9 mouse cellular contexts compared by ENCODE assay signal in genomic region chr10:122447861-122448716, GRCm38 (mm10). TPM values are rescaled to one million over a fixed set of nuclear protein-coding genes. Genes with fewer than 3 reads are reported as not detected.
A peak's percentile ranks its signal among the peaks of the same experiment; 100 is the strongest.
DNase-seq lines count a peak whose midpoint lies in the region; ATAC-seq and TF ChIP-seq lines count a peak whose summit lies in the region.
"Had no signal": no experiment of that assay in that cellular context is flagged by ENCODE, and none has a peak within 500 bp of the region (broad histone marks: within the 10 kb centered on the region; RNA-seq: fewer than 3 reads in every experiment).

Gene Avpr1a, plus strand, starts transcription at chr10:122448499.

- H3K9me3 ChIP-seq in heart, embryonic 13.5 days = no peaks in the 10 kb centered on the region
- H3K9me3 ChIP-seq in limb, embryonic 13.5 days = no peaks in the 10 kb centered on the region

- H3K4me3 ChIP-seq in kidney, adult 2 months (ENCODE audit: insufficient read depth, low read depth, low read length) = peak within 1 kb of the TSS; percentile 27
- peak within 1 kb of the TSS; percentile 54 for H3K4me3 ChIP-seq in brown adipose tissue, adult 24 weeks (ENCODE audit: insufficient read depth, low read depth, low read length)
- peak within 1 kb of the TSS; percentile 56 for H3K4me3 ChIP-seq in heart, embryonic 13.5 days
- peak within 1 kb of the TSS; percentile 57 for H3K4me3 ChIP-seq in limb, embryonic 13.5 days
- H3K4me3 ChIP-seq in olfactory bulb, adult 2 months (ENCODE audit: insufficient read depth, low read depth, low read length) = peak within 1 kb of the TSS; percentile 40

- no peaks in the 10 kb centered on the region for H3K27me3 ChIP-seq in kidney, adult 2 months (replicated peaks; ENCODE audit: control insufficient read depth, insufficient read depth, low read length)
- H3K27me3 ChIP-seq in heart, embryonic 13.5 days (replicated peaks) = peaks cover 49% of the 10 kb centered on the region
- peaks cover 48% of the 10 kb centered on the region for H3K27me3 ChIP-seq in limb, embryonic 13.5 days

- H3K4me2 ChIP-seq in heart, embryonic 13.5 days = peak within 1 kb of the TSS; percentile 95
- peak within 1 kb of the TSS; percentile 96 for H3K4me2 ChIP-seq in limb, embryonic 13.5 days (replicated peaks)

- TF ChIP-seq CTCF in kidney, adult 2 months (conservative IDR thresholded peaks at IDR 0.05; ENCODE audit: insufficient read depth, insufficient read length, low read depth, low read length) = 0 out of 2 replicates have a peak, but pooled peaks have one; percentile 1
- TF ChIP-seq CTCF in olfactory bulb, adult 2 months (IDR thresholded peaks at IDR 0.05; ENCODE audit: insufficient read depth, low read depth, low read length) = no peak

- no peaks in the 10 kb centered on the region for H3K4me1 ChIP-seq in kidney, adult 2 months (ENCODE audit: control insufficient read depth, insufficient read depth, low read length)
- H3K4me1 ChIP-seq in brown adipose tissue, adult 24 weeks (ENCODE audit: control insufficient read depth, insufficient read depth, insufficient read length, low read length) = no peaks in the 10 kb centered on the region; the same call in 1 of the 2 replicates
- peaks cover 19% of the 10 kb centered on the region for H3K4me1 ChIP-seq in heart, embryonic 13.5 days
- peaks cover 19% of the 10 kb centered on the region for H3K4me1 ChIP-seq in limb, embryonic 13.5 days
- peaks cover 12% of the 10 kb centered on the region for H3K4me1 ChIP-seq in olfactory bulb, adult 2 months (ENCODE audit: control insufficient read depth, insufficient read depth, low read length)

- no peak; the same call in 1 of the 2 replicates for ATAC-seq in heart, embryonic 13.5 days (ENCODE audit: extremely low read depth, insufficient number of reproducible peaks, low FRiP score, low TSS enrichment)
- ATAC-seq in limb, embryonic 13.5 days (ENCODE audit: low FRiP score, low read depth) = peak; percentile 51
- no peak for ATAC-seq in cerebellum, adult (ENCODE audit: insufficient number of reproducible peaks, low FRiP score, low TSS enrichment)

- peak within 1 kb of the TSS; percentile 67 for H3K9ac ChIP-seq in heart, embryonic 13.5 days
- H3K9ac ChIP-seq in limb, embryonic 13.5 days = peak within 1 kb of the TSS; percentile 67

- DNase-seq in kidney, adult 2 months = peak; percentile 17
- no peak for DNase-seq in kidney, adult 8-10 months
- DNase-seq in cerebellum, postnatal 36 days = no peak

- no peak within 1 kb of the TSS for H3K27ac ChIP-seq in kidney, adult 2 months (ENCODE audit: insufficient read depth, low read depth, low read length)
- no peak within 1 kb of the TSS for H3K27ac ChIP-seq in brown adipose tissue, adult 24 weeks (replicated peaks; ENCODE audit: low read depth, low read length)
- no peak within 1 kb of the TSS for H3K27ac ChIP-seq in heart, embryonic 13.5 days (replicated peaks)
- H3K27ac ChIP-seq in limb, embryonic 13.5 days = no peak within 1 kb of the TSS
- no peak within 1 kb of the TSS for H3K27ac ChIP-seq in olfactory bulb, adult 2 months (ENCODE audit: insufficient read depth, low read depth, low read length)
- H3K27ac ChIP-seq: macrophage had no signal

- no peaks in the 10 kb centered on the region for H3K36me3 ChIP-seq in kidney, adult 2 months (ENCODE audit: control insufficient read depth, insufficient read depth, low read length)
- no peaks in the 10 kb centered on the region for H3K36me3 ChIP-seq in heart, embryonic 13.5 days
- H3K36me3 ChIP-seq in limb, embryonic 13.5 days = no peaks in the 10 kb centered on the region

- no peak for TF ChIP-seq POLR2A in kidney, adult 2 months (IDR thresholded peaks at IDR 0.05; ENCODE audit: low read depth, low read length)
- TF ChIP-seq POLR2A in olfactory bulb, adult 2 months (IDR thresholded peaks at IDR 0.05; ENCODE audit: insufficient read depth, low read depth, low read length) = no peak

- 6% methylated on average over 34 of the region's 34 CpGs for WGBS in kidney, adult 2 months
- 6% methylated on average over 34 of the region's 34 CpGs for WGBS in heart, embryonic 13.5 days
- 3% methylated on average over 34 of the region's 34 CpGs for WGBS in limb, embryonic 13.5 days
- 5% methylated on average over 34 of the region's 34 CpGs for WGBS in olfactory bulb, adult 2 months

RNA-seq across cellular contexts. Expression of gene Avpr1a, which starts in this region (rescaled TPM):
- polyA plus RNA-seq in kidney, adult 2 months (2012; rRNA removed) = 10.5 and 11.7 TPM in 2 replicates
- 1.8 and 2.1 TPM in 2 replicates for polyA plus RNA-seq in brown adipose tissue, adult 24 weeks (2012; ENCODE audit: insufficient read depth, insufficient read length, missing spikeins)
- polyA plus RNA-seq in heart, embryonic 13.5 days (2015; fragmentation: Nextera tagmentation; extraction: Ambion mirVana) = 0.12 and 0.38 TPM in 2 replicates
- 3.3 and 3.7 TPM in 2 replicates for polyA plus RNA-seq in limb, embryonic 13.5 days (2015; fragmentation: Nextera tagmentation; extraction: Ambion mirVana)
- polyA plus RNA-seq in olfactory bulb, adult 2 months (2012; ENCODE audit: insufficient read depth, insufficient read length, low replicate concordance, missing spikeins) = not detected in 2 replicates
- polyA plus RNA-seq: macrophage had no signal
